Mouse (Mus musculus) heart, embryonic 11.5 days (tissue): ENCODE data around the gene Hdhd5. TPM values are rescaled to one million over a fixed set of nuclear protein-coding genes. Genes with fewer than 3 reads are reported as not detected.
A peak's percentile ranks its signal among the peaks of the same experiment; 100 is the strongest.

Experiments
- ATAC-seq: fragments of 200-750 bp; cut with Nextera tagmentation; replicated peaks from 2 replicates; pipeline ENCODE4 v1.8.0; 2017; ENCODE audit warnings: moderate library complexity; ENCODE audit not compliant: insufficient number of reproducible peaks, low FRiP score, low TSS enrichment
- H3K27ac ChIP-seq: fragments of 300-500 bp; sonication (generic); 2 replicates; pipeline ENCODE4 v1.5.1; 2014; ENCODE audit warnings: mild to moderate bottlenecking, low read depth, low read length
- H3K27me3 ChIP-seq: fragments of 300-500 bp; sonication (generic); 2 replicates; pipeline ENCODE4 v1.6.1; 2014; ENCODE audit warnings: mild to moderate bottlenecking, low read length, mixed read lengths; ENCODE audit not compliant: control insufficient read depth, insufficient read depth
- H3K36me3 ChIP-seq: fragments of 300-500 bp; sonication (generic); 2 replicates; pipeline ENCODE4 v1.6.1; 2014; ENCODE audit warnings: mild to moderate bottlenecking, low read length, moderate library complexity, mixed read lengths; ENCODE audit not compliant: control insufficient read depth, insufficient read depth
- H3K4me1 ChIP-seq: fragments of 300-500 bp; sonication (generic); 2 replicates; pipeline ENCODE4 v1.6.1; 2014; ENCODE audit warnings: low read length; ENCODE audit not compliant: control insufficient read depth, insufficient read depth
- H3K4me2 ChIP-seq: fragments of 300-500 bp; sonication (generic); 2 replicates; pipeline ENCODE4 v1.6.1; 2014; ENCODE audit warnings: mild to moderate bottlenecking, moderate library complexity
- H3K4me3 ChIP-seq: fragments of 300-500 bp; sonication (generic); 2 replicates; pipeline ENCODE4 v1.5.1; 2014; ENCODE audit warnings: low read depth, low read length
- H3K9ac ChIP-seq: fragments of 300-500 bp; sonication (generic); 2 replicates; pipeline ENCODE4 v1.6.1; 2014; ENCODE audit warnings: mild to moderate bottlenecking, low read depth, low read length, moderate library complexity
- H3K9me3 ChIP-seq: fragments of 300-500 bp; sonication (generic); replicated peaks from 2 replicates; pipeline ENCODE4 v1.6.1; 2016; ENCODE audit warnings: low read length; ENCODE audit not compliant: control insufficient read depth
- WGBS: fragments of 180-500 bp; shearing (Covaris S2); extraction: QIAGEN DNeasy Blood & Tissue Kit; methylation state at CpG from one replicate; pipeline ENCODE4 v1.1.7; 2014; ENCODE audit not compliant: insufficient replicate concordance; 5-methylcytosine and 5-hydroxymethylcytosine counted together
- polyA plus RNA-seq: library from polyadenylated mRNA; unstranded; fragments of >200 nt; fragmentation: Nextera tagmentation; extraction: Ambion mirVana; gene quantifications from 2 replicates; pipeline ENCODE4 v1.2.1, GENCODE M21; 2014

Gene Hdhd5
- polyA plus RNA-seq, 1 experiment from 2014 or later = 13.2 TPM

DNA sequence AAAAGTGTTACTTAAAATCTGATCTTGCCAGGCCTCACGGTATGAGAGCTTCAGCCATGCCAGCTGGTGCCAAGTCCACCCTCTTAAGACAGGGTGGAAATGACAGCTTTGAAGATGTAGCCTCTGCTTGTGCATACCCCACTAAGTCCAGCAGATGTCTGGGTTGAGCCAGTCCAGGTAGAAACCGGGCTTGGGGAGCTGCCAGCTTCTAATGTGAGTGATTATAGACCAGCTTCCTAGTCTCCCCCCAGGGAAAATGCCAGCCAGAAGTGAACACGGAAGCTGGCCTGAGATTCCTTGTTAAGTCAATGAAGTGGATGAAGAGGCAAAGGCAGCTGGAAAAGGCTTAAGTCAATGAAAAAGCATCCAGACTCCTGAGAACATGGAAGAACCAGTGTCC, 34.6 kb downstream of the Hdhd5 start:
- Histone ChIP-seq H3K36me3 (no peaks in the 10 kb centered on the region), H3K4me1 (peaks cover 18% of the 10 kb centered on the region), H3K4me2 (no peak overlapping the region), H3K4me3 (no peak overlapping the region), H3K27ac (no peak overlapping the region), H3K27me3 (peaks cover 39% of the 10 kb centered on the region), H3K9ac (no peak overlapping the region), H3K9me3 (no peaks in the 10 kb centered on the region)
- WGBS = 66% methylated on average over 3 of the region's 3 CpGs
- ATAC-seq = no peak

DNA sequence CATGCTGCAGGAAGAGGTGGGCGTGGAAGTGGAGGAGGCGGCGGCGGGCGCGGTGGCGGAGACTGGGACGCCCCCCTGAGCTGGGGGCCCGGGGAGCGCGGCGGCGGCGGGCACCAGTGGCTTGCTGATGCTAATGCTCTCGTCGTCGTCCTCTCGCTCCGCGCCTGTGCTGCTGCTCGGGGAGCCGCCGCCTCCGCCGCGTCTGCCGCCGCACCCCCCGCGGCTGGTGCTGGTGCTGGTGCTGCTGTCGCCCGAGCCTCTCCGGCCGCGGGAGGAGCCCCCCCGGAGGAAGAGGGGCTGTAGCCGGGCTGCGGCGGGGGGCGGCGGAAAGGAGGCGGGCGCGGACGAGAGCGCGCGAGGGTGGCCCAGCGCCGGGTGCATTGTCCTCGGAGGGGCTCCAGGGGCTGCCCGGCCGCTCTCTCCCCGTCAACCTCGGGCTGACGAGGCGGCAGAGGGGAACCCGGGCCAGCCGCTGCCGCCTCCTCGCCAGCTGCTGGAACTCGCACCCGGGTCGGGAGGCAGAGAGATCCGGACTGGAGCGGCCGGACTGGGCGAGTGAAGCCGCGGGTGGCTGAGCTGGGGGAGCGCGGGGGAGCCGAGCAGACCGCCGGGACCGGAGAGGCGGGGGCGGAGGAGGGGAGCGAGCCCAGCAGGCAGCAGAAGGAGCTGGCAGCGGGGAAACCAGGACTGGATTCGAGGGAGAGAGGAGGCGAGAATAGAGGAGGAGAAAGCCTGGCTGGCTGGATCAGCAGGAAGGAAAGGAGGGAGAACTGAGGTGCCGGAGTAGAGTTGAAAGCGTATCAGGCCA, 37.5 kb downstream of the Hdhd5 start, which contains the start of gene Tmem121b:
Tmem121b (minus strand) TSS at position 434 of the 808 bp plus-strand sequence.
- H3K4me2 ChIP-seq = peak within 1 kb of the TSS; percentile 100
- WGBS = under 1% methylated on average over 64 of the region's 84 CpGs
- H3K9ac ChIP-seq = peak within 1 kb of the TSS; percentile 50
- no peak within 1 kb of the TSS for H3K27ac ChIP-seq
- H3K36me3 ChIP-seq = no peaks in the 10 kb centered on the region
- ATAC-seq = peak; percentile 51
- peaks cover 19% of the 10 kb centered on the region for H3K4me1 ChIP-seq
- H3K9me3 ChIP-seq = no peaks in the 10 kb centered on the region
- peak within 1 kb of the TSS; percentile 76 for H3K4me3 ChIP-seq
- peaks cover 48% of the 10 kb centered on the region for H3K27me3 ChIP-seq

DNA sequence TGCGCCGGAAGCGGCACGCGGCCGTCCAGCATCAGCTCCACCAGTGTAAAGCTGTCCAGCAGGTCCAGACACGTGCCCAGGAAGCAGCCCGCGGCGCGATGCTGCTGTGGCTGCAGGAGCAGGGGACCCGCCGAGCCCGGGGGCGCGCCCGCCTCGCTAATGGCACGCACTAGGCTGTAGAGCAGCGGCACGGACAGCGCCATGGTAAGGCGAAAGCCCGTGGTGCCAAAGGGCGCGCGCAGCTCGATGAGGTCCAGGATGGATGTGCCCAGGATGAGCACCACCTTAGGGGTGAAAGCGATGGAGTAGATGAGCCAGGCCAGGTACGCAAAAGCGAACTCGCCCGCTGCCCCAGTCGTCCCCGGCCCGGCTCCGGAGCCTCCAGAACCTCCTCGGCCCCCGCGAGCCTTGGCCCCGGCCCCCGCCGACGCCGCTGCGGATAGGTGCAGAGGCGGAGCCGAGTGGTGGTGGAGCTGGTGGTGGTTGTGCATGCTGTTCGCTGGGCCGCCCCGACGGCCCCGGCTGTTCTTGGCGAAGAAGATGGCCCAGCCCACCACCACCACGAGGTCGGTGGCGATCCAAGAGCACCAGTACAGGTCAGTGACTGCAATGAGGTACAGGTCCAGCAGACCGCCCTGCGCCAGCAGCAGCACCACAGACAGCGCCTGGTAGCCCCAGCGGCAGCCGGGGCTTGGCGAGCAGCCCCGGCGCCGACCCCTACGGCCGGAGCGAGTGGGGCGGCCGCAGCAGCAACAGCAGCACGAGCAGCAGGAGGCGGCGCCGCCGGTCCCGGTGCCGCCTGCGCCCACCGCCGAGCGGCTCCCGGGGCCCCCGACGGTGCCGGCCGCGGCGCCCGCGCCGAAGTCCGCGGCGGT, 38.4 kb downstream of the Hdhd5 start:
- peak; percentile 26; the same call in 1 of the 2 replicates for ATAC-seq
- no peak overlapping the region for H3K27ac ChIP-seq
- no peak overlapping the region for H3K9ac ChIP-seq
- peak overlapping the region; percentile 76 for H3K4me3 ChIP-seq
- H3K27me3 ChIP-seq = peaks cover 46% of the 10 kb centered on the region
- peak overlapping the region; percentile 100 for H3K4me2 ChIP-seq
- under 1% methylated on average over 74 of the region's 95 CpGs for WGBS
- H3K9me3 ChIP-seq = no peaks in the 10 kb centered on the region
- no peaks in the 10 kb centered on the region for H3K36me3 ChIP-seq
- H3K4me1 ChIP-seq = peaks cover 19% of the 10 kb centered on the region

DNA sequence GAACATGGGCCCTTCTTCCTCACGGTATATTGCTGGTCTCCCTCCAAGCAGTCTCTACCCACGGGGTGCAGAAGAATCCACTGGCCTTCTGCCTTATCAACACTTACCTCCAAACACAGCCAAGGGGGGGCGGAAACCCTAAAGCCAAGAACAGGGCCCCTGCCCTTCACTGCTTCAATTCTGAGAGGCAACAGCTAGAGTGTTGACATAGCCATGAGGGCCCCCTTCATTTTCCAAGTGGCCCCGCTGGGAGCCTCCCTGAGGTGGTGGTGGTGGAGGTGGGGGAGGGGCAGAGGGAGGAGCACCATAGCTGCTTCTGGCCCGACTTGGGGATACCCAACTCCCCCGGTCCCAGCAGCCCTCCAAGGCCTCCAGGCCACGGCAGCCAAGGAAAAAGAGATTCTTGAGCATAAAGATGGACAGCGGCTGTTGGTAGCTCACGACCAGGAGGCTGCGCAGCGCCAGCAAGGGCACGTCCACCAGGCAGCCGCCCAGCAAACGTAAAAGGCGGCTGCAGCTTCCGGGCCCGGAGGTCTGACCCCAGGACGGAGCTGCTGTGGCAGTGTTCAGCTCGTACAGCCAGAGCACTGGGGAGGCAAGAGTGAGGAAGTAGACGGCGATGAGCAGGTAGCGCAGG, 39.1 kb downstream of the Hdhd5 start:
- no peak overlapping the region for H3K9ac ChIP-seq
- peak overlapping the region; percentile 100 for H3K4me2 ChIP-seq
- no peak overlapping the region for H3K27ac ChIP-seq
- H3K4me3 ChIP-seq = peak overlapping the region; percentile 76
- H3K9me3 ChIP-seq = no peaks in the 10 kb centered on the region
- no peak; the same call in 1 of the 2 replicates for ATAC-seq
- H3K36me3 ChIP-seq = no peaks in the 10 kb centered on the region
- peaks cover 46% of the 10 kb centered on the region for H3K27me3 ChIP-seq
- peaks cover 19% of the 10 kb centered on the region for H3K4me1 ChIP-seq
- 8% methylated on average over 22 of the region's 22 CpGs for WGBS

DNA sequence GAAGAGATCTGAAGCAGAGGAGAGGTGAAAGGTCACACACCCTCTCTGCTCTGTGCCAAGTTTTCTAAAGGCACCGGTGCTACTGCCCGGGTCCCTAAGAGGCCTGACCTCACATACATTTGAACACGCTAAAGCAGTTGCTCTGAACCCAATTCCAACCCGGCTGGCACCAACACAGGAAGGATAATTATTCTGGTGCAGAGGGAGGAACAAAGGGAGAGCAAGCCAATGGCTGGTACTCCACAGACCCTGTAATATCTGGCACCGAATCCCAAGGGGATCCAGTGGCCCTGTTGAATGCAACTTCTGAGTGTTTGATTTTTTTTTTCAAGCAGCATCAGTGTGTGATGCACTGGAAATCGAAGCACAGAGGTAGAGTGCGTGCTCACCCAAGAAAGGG, 40.1 kb downstream of the Hdhd5 start:
- no peak overlapping the region for H3K4me3 ChIP-seq
- H3K27me3 ChIP-seq = peaks cover 46% of the 10 kb centered on the region
- H3K27ac ChIP-seq = no peak overlapping the region
- peaks cover 19% of the 10 kb centered on the region for H3K4me1 ChIP-seq
- H3K36me3 ChIP-seq = no peaks in the 10 kb centered on the region
- H3K9ac ChIP-seq = no peak overlapping the region
- no peak overlapping the region for H3K4me2 ChIP-seq
- ATAC-seq = no peak
- WGBS = 72% methylated on average over 7 of the region's 7 CpGs
- H3K9me3 ChIP-seq = no peaks in the 10 kb centered on the region

DNA sequence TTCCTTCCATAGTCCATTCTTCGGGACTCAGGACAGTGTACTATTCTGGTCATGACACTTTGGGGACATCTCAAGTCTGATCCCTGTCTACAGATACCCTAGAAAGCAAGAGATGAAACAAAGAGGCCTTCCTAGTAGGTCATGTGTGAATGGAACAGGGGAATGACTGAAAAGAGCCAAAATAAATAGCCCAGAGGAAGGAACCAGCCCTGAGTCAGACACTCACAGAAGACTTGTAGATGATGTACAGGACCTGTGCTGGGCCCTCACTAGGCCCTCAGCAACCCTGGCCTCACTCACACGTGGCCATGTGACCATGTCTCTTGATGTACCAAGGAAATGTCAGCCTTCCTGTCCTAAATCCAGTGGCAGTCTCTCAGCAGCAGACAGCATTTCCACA, 41.7 kb downstream of the Hdhd5 start:
- WGBS = 45% methylated on average over 2 of the region's 2 CpGs
- Histone ChIP-seq H3K36me3 (no peaks in the 10 kb centered on the region), H3K4me1 (peaks cover 19% of the 10 kb centered on the region), H3K9ac (no peak overlapping the region), H3K9me3 (no peaks in the 10 kb centered on the region), H3K27me3 (peaks cover 37% of the 10 kb centered on the region), H3K4me2 (no peak overlapping the region; the same call in 1 of the 2 replicates), H3K27ac (no peak overlapping the region), H3K4me3 (no peak overlapping the region)
- no peak for ATAC-seq

DNA sequence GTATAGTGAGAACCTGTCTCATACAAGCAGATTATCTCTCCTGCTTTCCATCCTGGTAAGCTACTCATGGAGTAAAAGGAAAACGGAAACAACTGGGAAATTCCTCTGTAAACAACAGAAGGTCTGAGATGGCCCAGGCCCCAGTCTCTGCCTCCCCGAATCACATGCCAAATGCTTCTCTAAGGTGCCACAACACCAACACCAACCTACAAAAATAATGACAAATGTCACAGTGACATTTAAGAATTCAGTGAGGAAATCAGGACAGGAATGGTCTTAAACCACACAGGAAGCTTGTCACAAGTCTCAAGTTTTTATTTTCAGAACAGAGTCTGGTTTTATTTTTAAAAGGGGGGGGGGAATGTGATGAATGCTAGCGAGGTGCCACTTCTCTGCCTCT, 42.5 kb downstream of the Hdhd5 start:
- no peaks in the 10 kb centered on the region for H3K9me3 ChIP-seq
- no peak for ATAC-seq
- peaks cover 30% of the 10 kb centered on the region for H3K27me3 ChIP-seq
- H3K36me3 ChIP-seq = no peaks in the 10 kb centered on the region
- 60% methylated on average over 3 of the region's 3 CpGs for WGBS
- H3K27ac ChIP-seq = no peak overlapping the region
- H3K4me2 ChIP-seq = no peak overlapping the region
- H3K4me1 ChIP-seq = peaks cover 19% of the 10 kb centered on the region
- no peak overlapping the region for H3K4me3 ChIP-seq
- no peak overlapping the region for H3K9ac ChIP-seq

DNA sequence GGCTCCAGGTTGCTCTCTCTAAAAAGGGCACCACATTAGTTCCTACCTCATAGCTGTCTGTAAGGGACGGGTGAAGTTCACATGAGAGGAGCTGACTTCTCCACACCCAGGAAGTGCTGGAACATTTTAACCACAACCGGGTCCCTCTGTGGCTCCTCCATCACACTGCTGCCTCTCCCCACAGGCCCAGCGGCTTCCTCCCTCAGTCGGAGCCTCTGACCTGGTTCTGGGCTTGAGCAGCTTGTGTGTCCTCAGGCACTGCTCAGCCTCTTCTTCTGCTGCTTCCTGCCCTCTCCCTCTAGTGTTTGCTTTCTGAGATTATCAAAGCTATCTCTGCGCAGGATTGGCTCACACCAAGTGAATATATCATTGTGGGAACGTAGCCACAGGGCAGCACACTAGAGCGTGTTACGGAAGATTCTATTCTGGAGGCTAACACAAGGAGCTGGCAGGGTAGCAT, 45.0 kb downstream of the Hdhd5 start:
- Histone ChIP-seq H3K4me2 (no peak overlapping the region), H3K27me3 (peaks cover 4% of the 10 kb centered on the region), H3K27ac (no peak overlapping the region), H3K4me3 (no peak overlapping the region), H3K36me3 (no peaks in the 10 kb centered on the region), H3K9ac (no peak overlapping the region), H3K9me3 (no peaks in the 10 kb centered on the region), H3K4me1 (peaks cover 5% of the 10 kb centered on the region)
- no peak for ATAC-seq
- WGBS = 57% methylated on average over 8 of the region's 8 CpGs
